Mouse (Mus musculus): Measurements from ENCODE around the gene Rita1. TPM values are rescaled to one million over a fixed set of nuclear protein-coding genes. Genes with fewer than 3 reads are reported as not detected.

The Rita1 gene
- 10 to 100 TPM; 28.7 to 31.0 TPM for total RNA-seq (2021)
- long read RNA-seq, experiment 1, transcript Rita1-207 (4 exons, 1,668 nt): minor isoform, 7 of 35 reads
- long read RNA-seq, experiment 1, transcript Rita1-201 (3 exons, 1,573 nt): major isoform, 21 of 35 reads
- long read RNA-seq, experiment 1, partial matches to known transcripts: 5 of 35 reads
- long read RNA-seq, experiment 1, other reads (novel, unspliced or antisense): 2 of 35 reads
- long read RNA-seq, experiment 2, transcript Rita1-201 (3 exons, 1,573 nt): major isoform, 13 of 22 reads
- long read RNA-seq, experiment 2, partial matches to known transcripts: 5 of 22 reads
- long read RNA-seq, experiment 2, other reads (novel, unspliced or antisense): 3 of 22 reads

DNA sequence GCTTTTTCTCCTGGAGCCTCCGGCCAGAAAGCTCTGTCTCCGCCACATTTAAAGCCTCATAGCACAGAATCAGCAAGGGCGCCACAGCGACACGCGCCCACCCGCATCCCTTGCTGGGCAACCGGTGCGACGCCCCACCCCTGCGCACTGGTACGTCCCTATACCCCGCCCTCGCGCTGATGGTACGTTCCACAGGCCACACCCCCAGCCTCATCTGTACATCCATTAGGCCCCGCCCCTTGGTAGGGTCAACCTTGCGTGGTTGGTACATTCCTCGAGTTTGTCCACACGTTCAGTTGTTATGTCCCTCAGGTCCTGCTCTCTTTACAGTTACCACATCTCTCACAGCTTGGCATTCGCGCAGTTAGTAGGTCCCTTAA lies at the start of gene Rita1, which contains the start of gene Ddx54:
TSS of gene Rita1 (minus strand) at position 148 of the 380 bp plus-strand sequence.
TSS of gene Ddx54 (plus strand) at position 298 of the 380 bp plus-strand sequence.
- peak; percentile 97 to 99 for DNase-seq (ENCODE audit: low spot score in 2 of 2)

DNA sequence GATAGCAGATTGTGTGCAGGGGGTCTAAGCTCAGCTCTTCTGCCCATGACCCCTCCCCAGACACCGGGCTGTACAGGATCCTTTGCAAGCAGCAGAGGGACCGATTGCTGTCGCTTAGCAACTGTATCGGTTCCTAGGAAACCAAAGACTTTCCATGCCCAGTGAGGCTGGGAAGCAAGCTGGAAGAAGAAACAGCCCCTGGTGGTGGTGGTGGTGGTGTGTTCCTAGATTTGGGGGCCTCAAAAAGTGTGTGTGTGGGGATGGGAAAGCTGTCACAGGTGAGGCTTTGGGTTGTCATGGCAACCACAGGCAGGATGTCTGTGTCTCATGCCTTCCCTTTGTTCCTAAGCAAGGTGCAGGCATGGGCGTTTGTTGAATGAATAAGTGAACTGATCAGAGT lies 48.4 kb upstream of the Rita1 start:
- peak in 1 of 2 experiments; percentile 39 for DNase-seq (ENCODE audit: low spot score in 2 of 2)

DNA sequence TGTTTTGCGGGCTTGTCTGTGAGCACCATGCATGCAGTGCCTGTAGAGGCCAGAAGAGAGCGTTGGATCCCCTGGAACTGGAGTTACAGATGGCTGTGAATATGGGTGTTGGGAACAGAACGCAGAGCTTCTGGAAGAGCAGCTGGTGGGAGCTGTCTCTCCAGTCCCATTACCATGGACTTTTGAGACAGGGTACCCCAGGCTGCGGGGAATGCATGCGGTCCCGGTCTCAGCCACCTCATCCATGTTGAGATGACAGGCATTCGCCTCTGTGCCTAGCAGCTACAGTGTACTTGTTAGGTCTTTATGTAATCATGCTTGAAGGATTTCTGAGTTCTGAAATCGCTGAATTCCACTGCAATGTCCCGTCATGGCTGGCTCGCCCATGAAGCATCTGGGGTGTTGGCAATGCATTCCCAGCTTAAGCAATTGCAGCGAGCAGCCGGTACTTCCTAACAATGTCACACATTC lies 43.9 kb upstream of the Rita1 start:
- peak; percentile 65 to 72 for DNase-seq (ENCODE audit: low spot score in 2 of 2)

DNA sequence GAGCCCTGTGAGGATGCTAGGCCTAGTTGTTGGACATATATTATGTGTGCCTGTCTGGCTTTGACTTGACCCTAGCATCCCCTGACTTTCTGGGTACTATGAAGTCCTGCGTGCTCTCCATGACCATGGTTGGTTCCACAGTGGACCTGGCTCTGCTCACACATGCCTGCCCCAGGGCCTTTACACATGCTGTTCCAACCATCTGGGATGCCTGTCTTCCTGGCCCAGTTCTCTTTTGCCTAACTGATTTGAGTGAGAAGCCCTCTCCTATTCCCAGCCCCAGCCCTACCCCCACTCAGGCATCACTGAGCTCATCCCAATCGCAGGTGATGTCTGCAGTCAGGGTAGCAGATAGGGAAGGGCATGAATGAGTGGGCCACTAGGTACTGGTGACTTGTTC lies 41.5 kb upstream of the Rita1 start:
- DNase-seq (ENCODE audit: low spot score in 2 of 2): no peak

DNA sequence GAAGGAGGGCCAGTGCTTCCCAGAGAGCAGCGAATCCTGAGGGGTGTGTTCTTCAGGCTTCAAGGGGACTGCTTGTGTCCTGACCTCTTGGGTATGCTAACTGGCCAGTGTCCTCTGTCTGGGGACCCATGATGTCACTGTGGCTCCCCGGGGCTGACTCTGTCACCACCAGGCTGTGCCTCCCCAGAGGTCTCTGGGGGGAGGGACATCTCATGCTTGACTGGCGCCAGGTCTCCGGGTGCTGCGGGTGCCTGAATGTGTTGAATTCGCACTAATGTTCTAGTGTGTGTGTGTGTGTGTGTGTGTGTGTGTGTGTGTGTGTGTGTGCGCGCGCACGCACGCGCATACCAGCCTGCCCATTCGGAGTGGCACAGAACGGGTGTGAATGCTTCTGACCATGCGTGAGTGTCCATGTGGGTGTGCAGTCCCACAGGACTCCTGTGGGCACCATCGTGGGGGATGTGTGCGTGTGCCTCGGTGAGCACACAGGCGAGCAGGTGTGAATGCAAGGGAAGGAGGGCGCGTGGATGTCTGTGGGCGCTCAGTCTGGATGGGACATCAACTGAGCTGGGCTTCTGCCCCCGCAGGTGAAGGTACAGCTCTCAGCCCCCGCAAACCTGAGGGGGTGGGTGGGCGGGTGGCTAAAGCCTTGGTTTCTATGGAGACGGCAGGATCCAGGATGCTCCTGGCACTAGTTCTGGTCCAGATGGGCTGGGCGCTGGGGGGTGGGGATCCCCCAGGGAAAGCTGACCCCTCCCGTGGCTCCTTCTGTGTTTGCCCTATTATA lies 40.7 kb upstream of the Rita1 start:
- DNase-seq (ENCODE audit: low spot score in 2 of 2): no peak

DNA sequence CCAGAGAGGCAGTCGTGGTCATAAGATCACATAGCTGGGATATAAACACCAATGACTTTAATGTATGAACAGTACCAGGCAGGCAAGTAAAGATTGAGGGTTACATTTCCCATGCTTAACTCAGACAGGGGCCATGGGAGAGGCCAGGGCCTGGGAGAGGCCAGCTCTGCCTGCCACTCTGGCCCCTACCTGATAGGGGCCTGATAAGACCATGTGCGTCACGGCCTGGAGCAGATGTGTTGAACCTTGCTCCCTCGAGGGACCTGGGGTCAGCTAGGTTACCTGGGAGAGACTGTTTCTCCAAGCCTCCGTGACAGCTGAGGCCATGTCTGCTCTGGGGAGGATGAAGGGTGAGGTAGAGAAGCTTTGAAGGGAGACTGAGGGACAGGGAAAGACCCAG lies 38.8 kb upstream of the Rita1 start:
- DNase-seq (ENCODE audit: low spot score in 2 of 2): no peak

DNA sequence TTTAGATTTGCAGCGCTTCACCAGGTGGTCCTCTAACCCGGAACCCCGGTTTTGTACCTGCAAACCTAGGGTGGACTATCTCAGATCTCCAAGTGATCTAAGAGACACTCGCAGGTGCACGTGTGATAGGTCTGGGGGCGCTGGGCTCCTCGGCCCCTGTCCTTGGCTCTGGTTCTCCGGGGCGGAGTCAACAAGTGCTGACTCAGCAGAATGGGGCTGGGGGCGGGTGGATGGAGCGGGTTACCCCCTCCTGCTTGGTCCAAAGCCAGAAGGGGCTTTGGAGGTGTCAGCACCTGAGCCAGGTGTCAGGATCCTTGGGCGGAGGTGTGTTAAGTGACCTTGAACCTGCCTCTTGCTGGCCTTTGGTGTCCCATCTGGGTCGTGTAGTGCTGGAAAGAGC lies 37.5 kb upstream of the Rita1 start:
- DNase-seq (ENCODE audit: low spot score in 2 of 2): no peak

DNA sequence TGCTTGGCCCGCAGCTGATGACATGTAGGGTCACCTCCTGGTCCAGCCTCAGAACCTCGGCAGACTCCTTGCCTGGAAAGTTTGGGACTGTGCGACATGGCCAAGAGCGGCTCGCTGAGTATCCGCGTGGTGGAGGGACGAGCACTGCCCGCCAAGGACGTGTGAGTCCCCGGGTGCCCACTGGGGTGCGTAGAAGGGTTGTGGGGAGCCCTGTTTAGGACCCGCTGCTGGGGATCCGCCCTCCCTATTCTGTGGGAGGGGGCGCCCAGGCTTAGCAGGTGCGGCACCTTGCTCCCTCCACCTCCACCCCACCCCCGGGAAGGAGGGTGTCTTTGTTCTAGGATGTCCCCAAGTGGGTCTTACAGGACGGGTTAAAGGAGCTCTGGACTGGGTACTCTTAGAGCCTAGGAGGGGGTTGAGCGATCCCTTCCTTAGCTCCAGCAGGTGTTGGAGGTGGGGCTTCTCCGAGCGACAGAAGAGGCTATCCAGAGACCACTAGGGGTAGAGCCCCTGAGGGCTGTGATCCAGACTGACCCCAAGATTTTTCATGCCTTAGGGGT lies 37.1 kb upstream of the Rita1 start:
- no peak for DNase-seq (ENCODE audit: low spot score in 2 of 2)

DNA sequence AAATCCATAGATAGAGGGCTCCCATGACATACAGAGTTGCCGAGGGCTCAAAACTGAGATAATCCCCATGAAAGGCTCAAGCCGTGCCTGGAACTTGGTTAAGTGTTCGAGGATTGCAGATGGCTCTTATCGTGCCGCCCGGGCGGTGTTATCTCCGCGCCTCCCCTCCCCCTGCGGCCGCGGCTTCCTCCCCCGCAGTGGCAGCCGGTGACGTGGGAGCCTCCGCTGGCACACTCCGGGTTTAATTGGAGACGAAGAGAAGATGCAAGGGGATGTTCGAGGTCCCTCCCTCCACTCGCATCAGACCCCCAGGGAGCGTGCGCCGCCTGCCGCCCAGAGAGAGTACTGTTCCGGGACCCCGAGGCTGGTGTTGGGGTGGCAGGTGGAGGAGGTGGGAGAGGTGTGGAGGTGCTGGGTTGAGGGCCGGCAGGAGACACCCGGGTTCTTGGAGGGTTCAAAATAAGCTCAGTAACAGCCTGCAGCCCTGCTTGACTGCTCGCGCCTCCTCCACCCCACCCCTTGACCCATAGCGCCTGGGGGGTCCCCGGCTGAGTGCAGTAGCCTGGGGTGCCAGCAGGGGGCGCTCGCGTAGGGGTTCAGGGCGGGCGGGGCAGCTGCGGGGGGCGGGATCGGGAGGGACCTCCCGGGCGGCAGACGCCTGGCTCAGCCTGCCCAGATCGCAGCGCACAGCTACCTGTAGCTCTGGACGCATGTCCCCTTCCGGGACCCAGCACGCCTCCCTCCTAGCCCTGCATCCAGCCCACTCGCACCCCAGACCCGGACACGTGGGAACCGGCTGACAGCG lies 36.4 kb upstream of the Rita1 start, which contains the start of gene Rasal1:
TSS of gene Rasal1 (plus strand) at position 244 of the 805 bp plus-strand sequence.
- peak; percentile 79 to 83 for DNase-seq (ENCODE audit: low spot score in 2 of 2)

DNA sequence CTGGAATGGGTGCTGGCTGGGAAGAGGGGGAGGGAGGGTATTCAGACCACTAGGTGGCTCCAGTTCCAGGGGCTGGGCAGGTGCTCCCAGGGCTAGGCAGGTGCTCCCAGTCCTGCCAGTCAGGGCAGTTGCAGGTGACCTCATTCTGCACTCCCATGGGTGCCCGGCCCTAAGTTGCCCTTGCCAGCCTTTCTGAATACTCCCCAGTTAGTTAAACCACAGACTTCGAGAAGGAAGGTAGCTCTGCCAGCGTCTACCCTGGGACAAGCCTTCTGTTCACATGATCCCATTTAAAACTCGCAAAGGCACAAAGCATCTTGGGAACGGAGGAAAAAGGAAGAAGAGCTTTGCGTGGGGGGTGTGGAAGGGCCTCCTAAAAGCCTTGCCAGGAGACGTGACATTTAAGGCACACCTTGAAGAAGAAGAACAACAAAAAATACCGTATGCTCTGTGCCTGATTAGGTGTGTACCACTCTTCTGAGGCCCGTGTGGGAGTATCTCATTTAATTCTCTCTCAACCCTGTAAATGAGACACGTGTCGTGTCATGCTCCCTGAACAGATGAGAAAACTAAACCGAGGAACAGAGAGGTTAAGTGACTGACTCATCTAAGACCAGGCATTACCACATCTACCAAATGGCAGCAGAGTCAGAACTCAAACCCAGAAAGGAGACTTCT lies 35.6 kb upstream of the Rita1 start:
- no peak for DNase-seq (ENCODE audit: low spot score in 2 of 2)

DNA sequence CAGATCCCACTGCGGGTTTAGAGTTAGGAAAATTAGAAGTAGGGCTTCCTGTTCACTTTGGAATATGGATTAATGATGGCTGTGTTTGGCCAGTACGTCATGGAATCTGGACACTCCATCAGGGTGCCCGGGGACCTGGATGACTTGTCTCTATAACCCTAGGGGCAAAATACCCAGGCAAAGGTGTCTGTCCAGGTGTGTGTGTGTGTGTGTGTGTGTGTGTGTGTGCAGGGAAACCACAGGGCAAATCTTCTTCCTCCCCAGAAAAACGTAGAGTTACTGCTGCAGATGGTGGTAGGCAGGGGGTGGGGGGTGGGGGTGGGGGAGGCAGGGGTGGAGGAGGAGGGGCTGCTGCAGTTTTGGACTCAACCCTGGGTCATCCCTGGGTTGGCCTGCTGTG lies 35.0 kb upstream of the Rita1 start:
- no peak for DNase-seq (ENCODE audit: low spot score in 2 of 2)

DNA sequence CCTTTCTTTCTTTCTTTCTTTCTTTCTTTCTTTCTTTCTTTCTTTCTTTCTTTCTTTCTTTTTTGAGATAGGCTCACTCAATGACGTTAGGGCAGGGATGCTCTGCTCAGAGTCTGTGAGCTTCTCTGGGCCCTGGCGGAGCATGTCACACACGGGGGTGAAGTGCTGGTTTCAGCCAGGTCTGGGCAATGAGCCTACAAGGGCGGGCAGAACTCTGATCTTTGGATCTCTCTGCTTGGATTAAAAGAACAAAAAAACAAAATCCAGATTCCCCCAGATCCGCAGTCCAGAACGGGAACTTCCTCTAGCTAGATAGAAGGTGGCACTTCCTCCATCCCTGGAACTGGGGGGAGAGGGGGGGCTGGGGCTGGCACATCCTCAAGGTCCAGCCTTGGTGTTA lies 33.5 kb upstream of the Rita1 start:
- no peak for DNase-seq (ENCODE audit: low spot score in 2 of 2)

DNA sequence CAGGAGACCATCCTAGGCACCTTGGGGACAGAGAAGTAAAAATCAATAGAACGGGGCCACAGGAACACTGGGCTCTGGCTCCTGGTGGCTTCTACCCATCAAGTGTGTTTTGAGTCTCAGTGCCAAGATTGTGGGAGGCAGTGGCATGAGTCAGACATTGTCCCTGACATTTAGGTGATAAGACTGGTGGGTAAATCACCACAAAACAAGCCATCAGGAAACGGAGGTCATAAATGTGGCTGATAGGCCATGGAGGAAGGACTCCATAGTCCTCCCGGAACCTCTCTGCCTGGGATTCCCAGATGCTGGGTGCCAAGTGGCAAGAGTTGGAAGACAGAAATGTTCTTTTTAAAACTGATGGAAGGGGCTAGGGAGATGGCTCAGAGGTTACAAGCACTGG lies 31.8 kb upstream of the Rita1 start:
- DNase-seq (ENCODE audit: low spot score in 2 of 2): no peak

DNA sequence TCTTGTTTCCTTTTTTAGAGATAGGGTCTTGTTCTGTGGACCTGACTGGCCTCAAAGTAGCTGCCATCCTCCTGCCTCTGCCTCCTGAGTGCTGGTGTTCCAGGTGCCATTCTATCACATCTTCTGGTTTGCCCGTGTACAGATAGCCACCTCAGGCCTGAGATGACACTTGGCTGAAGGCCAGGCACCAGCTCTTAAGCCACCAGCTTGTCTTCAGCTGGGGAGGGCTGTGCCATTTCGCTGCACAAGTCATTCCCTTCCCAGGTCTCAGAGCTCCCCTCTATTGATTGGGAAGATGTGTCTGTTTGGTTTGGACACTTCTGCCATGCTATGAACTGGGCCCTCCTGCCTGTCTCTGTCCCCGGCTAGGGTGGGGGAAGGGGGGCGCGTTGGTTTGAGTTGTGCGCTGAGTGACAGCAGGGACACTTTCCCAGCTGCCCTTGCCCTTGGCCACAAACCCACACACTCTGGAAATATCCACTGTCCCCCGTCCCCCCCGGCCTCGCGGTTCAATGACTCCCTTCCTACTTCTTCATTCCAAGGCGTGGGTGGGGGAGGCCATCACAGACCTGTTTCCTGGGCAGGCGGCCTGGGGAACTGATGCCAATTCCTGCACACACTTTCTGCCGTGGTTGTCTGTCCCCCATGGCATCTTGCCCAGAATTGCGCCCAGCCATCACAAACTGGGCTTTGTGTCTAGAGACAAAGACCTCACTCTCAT lies 31.1 kb upstream of the Rita1 start:
- no peak for DNase-seq (ENCODE audit: low spot score in 2 of 2)

DNA sequence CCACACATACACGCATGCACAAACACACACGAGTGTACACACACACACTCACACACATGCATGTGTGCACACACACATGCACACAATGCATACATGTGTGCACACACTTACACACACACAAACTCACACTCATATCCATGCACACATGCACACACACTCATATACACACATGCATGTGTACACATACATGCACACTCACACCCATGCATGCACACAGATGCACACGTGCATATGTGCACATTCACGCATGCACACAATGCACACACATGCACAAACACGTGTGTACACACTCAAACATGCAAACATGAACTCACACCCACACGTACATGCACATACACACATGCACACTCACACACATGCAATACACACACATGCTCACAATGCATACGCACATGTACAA lies 27.7 kb upstream of the Rita1 start:
- no peak for DNase-seq (ENCODE audit: low spot score in 2 of 2)

DNA sequence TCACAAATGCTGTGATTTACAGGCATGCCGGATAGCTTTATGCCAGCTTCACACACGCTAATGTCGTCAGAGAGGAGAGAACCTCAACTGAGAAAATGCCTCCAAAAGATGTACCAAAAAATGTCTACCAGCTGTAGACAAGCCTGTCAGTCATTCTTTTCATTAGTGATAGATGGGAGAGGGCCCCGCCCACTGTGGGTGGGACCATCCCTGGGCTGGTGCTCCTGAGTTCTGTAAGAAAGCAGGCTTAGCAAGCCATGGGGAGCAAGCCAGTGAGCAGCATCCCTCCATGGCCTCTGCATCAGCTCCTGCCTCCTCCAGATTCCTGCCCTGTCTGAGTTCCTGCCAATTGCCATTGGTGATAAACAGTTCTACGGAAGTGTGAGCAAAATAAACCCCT lies 23.2 kb upstream of the Rita1 start:
- DNase-seq (ENCODE audit: low spot score in 2 of 2): no peak

DNA sequence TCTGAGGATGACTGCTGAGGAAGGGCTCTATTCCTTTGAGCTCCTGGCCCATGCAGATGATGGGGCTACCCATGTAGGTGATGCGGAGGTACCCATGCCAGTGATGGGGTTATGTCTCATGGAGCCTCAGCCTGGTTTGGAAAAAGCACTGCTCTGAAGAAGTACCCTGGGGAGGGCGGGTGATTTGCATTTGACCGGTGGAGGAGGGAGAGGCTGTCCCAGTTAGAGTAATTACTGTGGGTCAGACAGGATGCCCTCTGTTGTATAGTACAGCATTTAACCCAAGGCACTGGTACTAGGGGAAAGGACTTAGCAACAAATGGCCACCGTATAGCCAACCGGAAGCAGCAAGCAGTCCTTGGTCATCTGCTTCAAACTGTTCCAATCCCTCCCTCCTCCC lies 22.5 kb upstream of the Rita1 start:
- no peak for DNase-seq (ENCODE audit: low spot score in 2 of 2)

DNA sequence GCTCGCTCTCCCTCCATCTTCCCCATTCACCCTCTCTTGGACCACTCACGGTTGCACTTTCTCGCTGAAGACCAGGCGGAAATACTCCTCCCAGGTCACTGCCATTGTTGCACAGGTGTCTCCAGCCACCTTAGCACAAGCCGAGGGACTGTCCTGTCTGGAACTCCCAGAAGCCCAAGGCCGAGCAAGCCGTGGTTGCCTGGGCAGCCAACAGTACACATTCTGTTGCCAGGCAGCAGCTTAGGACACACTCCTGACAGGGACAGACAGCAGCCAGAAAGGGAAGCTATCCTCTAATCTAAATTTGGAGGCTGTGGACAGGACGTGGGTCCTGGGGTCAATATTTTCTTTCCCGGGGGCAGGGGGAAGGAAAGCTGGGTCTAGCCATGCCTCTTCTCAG lies 21.7 kb upstream of the Rita1 start, which contains the start of gene Cfap73:
TSS of gene Cfap73 (minus strand) at position 105 of the 400 bp plus-strand sequence.
- no peak for DNase-seq (ENCODE audit: low spot score in 2 of 2)

DNA sequence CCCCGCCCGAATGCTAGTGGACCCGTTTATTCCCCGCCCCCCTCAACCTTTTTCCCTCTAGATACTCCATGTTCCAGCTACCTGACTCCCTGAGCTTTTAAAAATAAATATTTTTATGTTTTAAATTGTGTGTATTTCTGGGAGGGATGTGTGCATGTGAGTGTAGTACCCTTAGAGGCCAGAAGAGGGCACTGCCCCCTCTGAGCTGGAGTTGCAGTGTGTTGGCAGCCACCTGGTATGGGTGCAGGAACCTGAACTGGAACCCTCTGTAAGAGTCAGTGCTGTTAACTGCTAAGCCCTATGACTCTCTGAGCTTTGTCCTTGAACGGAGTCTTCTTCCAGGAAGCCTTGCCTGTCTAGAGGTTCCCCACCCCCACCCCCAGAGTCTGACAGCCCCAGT lies 19.5 kb upstream of the Rita1 start:
- no peak for DNase-seq (ENCODE audit: low spot score in 2 of 2)

DNA sequence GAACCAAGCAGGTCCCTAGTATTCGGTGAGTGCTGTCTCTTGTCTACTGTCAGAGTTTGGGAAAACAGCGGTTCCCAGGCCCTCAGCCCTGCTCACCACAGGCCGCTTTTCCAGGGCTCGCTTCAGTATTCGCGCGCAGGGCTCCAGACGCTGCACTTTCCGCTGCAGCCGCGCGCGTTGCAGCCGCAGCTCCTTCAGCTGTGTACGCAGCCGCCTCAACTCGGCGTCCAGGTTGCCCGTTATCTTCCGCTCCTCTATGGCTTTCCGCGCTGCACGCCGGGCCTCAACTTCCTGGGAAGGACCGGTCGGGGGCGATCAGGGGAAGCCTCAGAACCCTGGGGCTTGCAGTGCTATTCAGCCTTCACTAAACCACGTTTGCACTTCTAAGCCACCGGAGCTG lies 18.7 kb upstream of the Rita1 start:
- no peak for DNase-seq (ENCODE audit: low spot score in 2 of 2)
